Mouse (Mus musculus): ENCODE results near the gene Hs3st4.

Hs3st4 gene

DNA sequence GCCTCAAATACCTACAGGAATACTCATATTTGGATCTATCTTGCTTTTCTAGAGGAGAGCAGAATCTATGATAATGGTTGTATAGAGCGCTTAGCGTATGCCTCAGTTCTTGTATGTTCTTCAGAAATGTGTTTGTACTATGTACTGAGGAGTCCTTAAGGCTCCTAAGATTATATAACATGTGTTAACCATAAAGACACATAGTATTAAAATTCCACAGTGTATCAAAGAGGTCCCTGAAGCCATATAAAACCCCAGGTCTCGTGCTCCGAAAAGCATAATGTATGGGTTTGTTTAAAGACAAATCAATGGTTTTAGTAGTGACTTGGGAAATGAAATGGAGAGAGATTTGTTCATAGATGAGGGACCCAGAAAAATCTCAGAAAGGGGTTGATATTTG, 371.4 kb downstream of the Hs3st4 start:
- DNase-seq, result no peak

DNA sequence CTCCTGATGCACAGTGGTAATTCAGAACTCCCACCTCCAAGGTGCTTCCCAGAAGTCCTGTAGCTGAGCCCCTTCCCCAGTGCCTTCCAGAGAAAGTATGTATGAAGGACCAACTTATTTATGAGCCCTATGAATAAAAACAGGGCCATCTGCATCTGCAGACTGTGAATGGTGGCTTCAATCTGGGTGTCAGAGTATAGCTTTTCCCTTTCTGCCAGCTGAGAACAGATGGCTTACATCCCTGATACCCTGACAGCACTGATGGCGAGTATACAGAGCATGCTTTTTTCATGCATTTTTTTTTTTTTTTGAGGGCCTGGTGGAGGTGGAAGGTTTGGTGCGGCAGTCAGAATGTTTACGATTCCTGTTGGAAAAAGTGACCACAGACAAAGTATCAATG, 375.4 kb downstream of the Hs3st4 start:
- DNase-seq, result no peak

DNA sequence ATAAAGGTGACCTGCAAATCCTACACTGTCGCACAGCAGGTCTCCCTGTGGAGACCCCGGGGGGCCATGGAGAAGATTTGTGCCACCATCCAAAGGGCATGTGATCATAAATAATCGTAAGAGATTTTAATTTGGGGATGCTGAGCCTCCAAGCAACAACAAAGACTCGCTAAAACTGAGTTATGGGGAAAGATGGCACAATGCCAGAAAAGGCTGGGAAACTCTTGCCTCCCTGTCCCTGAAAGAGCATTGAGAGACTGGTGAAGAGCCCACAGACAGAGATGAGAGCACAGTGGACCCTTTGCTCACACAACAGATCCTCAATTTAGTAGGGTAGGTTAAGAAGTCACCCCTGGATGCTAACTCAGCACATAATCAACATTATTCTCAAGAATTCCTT, 377.2 kb downstream of the Hs3st4 start:
- DNase-seq, result no peak

DNA sequence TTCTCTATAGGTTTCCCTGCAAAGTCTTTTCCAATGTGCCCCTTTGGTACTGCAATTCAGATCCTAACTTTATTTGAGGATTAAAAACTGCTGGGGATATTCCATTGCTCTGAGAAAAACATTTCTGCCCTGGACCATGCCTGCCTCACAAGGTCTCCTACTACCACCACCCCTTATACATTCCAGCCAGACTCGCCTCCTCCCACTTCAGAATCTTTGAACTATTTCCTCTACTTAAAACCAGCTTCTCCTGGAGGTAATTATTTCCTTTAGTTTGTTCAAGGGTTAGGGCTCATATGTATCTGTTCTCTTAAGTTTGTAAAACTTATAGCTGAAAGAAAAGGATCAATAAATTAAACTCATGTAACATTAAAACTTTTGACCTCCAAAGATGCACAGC, 389.6 kb downstream of the Hs3st4 start:
- no peak for DNase-seq

DNA sequence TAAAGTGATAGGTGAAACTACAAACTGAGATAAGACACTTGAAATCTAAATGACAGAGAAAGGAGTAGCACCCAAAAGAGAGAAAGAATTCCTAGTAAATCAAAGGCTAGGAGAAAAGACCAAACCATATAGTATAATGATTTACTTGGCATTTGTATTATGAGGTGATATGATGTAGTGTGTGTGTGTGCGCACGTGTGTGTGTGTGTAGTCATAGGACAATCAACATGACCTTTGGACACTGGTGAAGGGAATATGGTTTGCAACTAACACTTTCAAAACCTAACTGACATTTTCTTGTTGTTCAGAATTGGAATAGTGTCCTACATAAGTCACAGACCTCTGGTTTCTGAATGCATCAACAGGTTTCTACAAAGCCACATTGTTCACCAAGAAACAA, 390.0 kb downstream of the Hs3st4 start:
- no peak for DNase-seq

DNA sequence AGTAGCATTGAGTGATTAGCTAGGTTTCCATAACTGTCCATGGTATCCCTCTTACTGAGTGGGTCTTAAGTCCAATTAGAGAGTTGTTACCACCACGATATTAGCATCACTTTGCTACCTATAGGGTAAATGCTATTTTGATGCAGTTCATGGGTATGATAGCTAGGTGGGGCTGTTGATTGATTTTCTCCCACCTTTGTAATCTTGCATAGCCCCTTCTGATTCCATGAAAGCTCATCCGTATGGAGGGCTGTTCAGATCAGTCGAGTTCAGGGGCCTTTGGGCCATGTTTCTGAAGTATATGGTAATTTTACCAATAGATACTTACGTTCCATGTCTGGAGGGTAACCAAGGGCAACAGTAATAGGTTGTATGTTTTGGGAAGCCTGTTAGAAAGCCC, 400.8 kb downstream of the Hs3st4 start:
- DNase-seq, result no peak

DNA sequence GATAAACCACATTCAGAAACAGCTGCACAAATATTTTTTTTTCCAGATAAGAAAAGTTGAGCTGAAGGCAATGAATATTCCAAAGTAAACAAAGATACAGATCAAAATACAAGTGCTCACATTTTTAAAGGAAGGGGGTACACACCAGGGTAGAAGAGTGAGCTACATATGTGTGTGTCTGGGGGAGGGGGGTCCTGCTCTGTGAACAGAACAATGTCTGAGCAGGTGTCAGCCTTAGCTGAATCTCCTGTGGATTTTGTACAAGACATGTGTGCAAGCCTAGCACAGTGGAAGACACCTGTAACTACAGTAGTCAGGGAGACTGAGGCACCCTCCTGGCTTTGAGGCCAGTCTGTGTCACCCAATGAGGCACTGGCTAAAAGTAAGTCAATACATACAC, 416.5 kb downstream of the Hs3st4 start:
- DNase-seq, result no peak

DNA sequence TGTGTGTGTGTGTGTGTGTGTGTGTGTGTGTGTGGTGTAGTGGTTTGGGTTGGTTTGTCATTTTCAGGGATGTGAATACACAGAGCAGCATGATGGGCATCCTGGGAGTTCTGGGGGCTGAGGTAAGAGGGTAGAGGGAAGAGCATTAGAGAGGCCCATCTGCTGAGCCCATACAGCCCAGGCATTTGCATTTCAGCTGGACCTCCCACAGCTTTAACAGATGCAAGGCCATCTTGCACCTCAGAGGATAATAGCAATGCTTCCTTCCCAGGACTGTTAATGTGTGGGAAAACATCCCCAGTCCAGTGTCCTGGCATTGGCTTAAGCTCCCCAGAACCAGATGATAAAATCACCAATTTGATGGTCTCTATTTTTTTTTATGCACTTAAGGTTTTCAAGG, 444.3 kb downstream of the Hs3st4 start:
- no peak for DNase-seq
